Comparison of ENCODE assay signal across 8 mouse cellular contexts in the genomic region with DNA sequence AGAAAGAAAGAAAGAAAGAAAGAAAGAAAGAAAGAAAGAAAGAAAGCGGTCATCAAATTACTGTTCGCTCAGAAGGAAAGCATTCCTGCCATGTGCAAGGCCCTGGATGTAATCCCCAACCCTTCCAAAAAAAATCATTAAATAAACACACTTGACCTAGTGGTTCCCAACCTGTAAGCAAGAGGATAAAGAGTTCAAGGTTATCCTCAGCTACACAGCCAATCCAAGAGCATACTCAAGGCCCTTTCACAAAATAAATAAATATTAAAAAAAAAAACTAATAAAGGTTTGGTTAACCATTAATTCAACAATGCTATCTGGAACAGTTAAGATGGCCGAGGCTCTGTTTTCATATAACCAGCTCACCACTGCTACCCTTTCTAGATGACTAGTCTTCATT. TPM values are rescaled to one million over a fixed set of nuclear protein-coding genes. Genes with fewer than 3 reads are reported as not detected.
DNase-seq lines count a peak whose midpoint lies in the region; ATAC-seq and TF ChIP-seq lines count a peak whose summit lies in the region.

No protein-coding gene starts in this region.

- H3K4me3 ChIP-seq in gastrocnemius, adult 2 months: peak overlapping the region; percentile 94
- no peak overlapping the region for H3K4me3 ChIP-seq in spleen, adult 2 months (ENCODE audit: extremely low read depth, insufficient read depth, insufficient read length)
- peak overlapping the region; percentile 92 for H3K4me3 ChIP-seq in liver, embryonic 13.5 days (replicated peaks)

- no peaks in the 10 kb centered on the region for H3K27me3 ChIP-seq in spleen, adult 2 months (ENCODE audit: control insufficient read depth, insufficient read depth, low read length)
- H3K27me3 ChIP-seq in liver, embryonic 13.5 days: no peaks in the 10 kb centered on the region

- peak overlapping the region; percentile 72 for H3K9ac ChIP-seq in liver, embryonic 13.5 days

- 82% methylated on average over 3 of the region's 3 CpGs for WGBS in spleen, adult 2 months
- WGBS in liver, embryonic 13.5 days (ENCODE audit: insufficient replicate concordance): 74% methylated on average over 3 of the region's 3 CpGs

- no peaks in the 10 kb centered on the region for H3K9me3 ChIP-seq in liver, embryonic 13.5 days (replicated peaks)

- no peak for TF ChIP-seq CTCF in gastrocnemius, adult 2 months (IDR thresholded peaks at IDR 0.05)
- TF ChIP-seq CTCF in spleen, adult 2 months (IDR thresholded peaks at IDR 0.05; ENCODE audit: extremely low read depth, insufficient read depth, insufficient read length, insufficient replicate concordance): no peak

- no peaks in the 10 kb centered on the region for H3K36me3 ChIP-seq in spleen, adult 2 months (ENCODE audit: control insufficient read depth, insufficient read depth, low read length)
- H3K36me3 ChIP-seq in liver, embryonic 13.5 days: no peaks in the 10 kb centered on the region

- no peak for DNase-seq in gastrocnemius, adult 2 months
- DNase-seq in gastrocnemius, adult 18-20 months (ENCODE audit: low spot score): no peak
- DNase-seq in spleen, adult 2 months (ENCODE audit: low read depth in 1 of 2, low spot score in 2 of 2): no peak
- DNase-seq in spleen, adult 12 weeks (ENCODE audit: low spot score): no peak
- DNase-seq in liver, embryonic 13.5 days: no peak
- no peak for DNase-seq in urinary bladder, postnatal 14 days (ENCODE audit: low spot score)
- no peak for DNase-seq in urinary bladder, postnatal 4 days (ENCODE audit: low spot score in 2 of 2)
- DNase-seq in gastrocnemius, postnatal 14 days: no peak

- peak overlapping the region; percentile 99 for H3K4me2 ChIP-seq in liver, embryonic 13.5 days

- peak overlapping the region; percentile 98 for H3K27ac ChIP-seq in gastrocnemius, adult 2 months
- H3K27ac ChIP-seq in spleen, adult 2 months (ENCODE audit: insufficient read depth, low read length): peak overlapping the region; percentile 9
- H3K27ac ChIP-seq in liver, embryonic 13.5 days: peak overlapping the region; percentile 94

- intact Hi-C loops in gastrocnemius, adult 2 months (cut with DNase I): no loop called here
- intact Hi-C loops in gastrocnemius, postnatal 14 days (cut with DNase I; ENCODE audit: low total_unique reads): no loop called here

- H3K4me1 ChIP-seq in spleen, adult 2 months (ENCODE audit: control insufficient read depth, insufficient read depth, insufficient read length): peaks cover 9% of the 10 kb centered on the region
- H3K4me1 ChIP-seq in liver, embryonic 13.5 days (replicated peaks): peaks cover 55% of the 10 kb centered on the region

- no peak for ATAC-seq in liver, embryonic 13.5 days (ENCODE audit: low read depth)

- TF ChIP-seq POLR2A in spleen, adult 2 months (IDR thresholded peaks at IDR 0.05; ENCODE audit: low read depth, low read length): no peak

RNA-seq across cellular contexts. Expression of gene Frat1, which starts 0.8 kb away (rescaled TPM):
- total RNA-seq in gastrocnemius, adult 2 months (2021): 1 to 10 TPM; 6.3 to 6.8 TPM
- total RNA-seq in gastrocnemius, adult 18-20 months (2021): 1 to 10 TPM; 3.5 to 6.2 TPM
- polyA plus RNA-seq in spleen, adult 2 months (2012; rRNA removed): 7.6 and 12.7 TPM in 2 replicates
- polyA plus RNA-seq in liver, embryonic 13.5 days (2015; fragmentation: Nextera tagmentation; extraction: Ambion mirVana): 13.7 and 14.5 TPM in 2 replicates
- 1 to 10 TPM; 4.9 to 7.2 TPM for total RNA-seq in gastrocnemius, postnatal 14 days (2021)

RNA-seq across cellular contexts. Expression of gene Frat2, which starts 19.0 kb away (rescaled TPM):
- total RNA-seq in gastrocnemius, adult 2 months (2021): 10 to 100 TPM; 15.6 to 22.2 TPM
- total RNA-seq in gastrocnemius, adult 18-20 months (2021): 10 to 100 TPM in 1 of 2 experiments, 1 to 10 TPM in 1; 6.6 to 12.4 TPM
- 7.6 and 14.4 TPM in 2 replicates for polyA plus RNA-seq in spleen, adult 2 months (2012; rRNA removed)
- 4.6 and 6.0 TPM in 2 replicates for polyA plus RNA-seq in liver, embryonic 13.5 days (2015; fragmentation: Nextera tagmentation; extraction: Ambion mirVana)
- total RNA-seq in gastrocnemius, postnatal 14 days (2021): 10 to 100 TPM; 19.9 to 28.3 TPM

RNA-seq across cellular contexts. Expression of gene Arhgap19, which starts 27.1 kb away (rescaled TPM):
- 1 to 10 TPM; 7.7 to 9.6 TPM for total RNA-seq in gastrocnemius, adult 2 months (2021)
- 1 to 10 TPM; 8.0 to 8.1 TPM for total RNA-seq in gastrocnemius, adult 18-20 months (2021)
- polyA plus RNA-seq in spleen, adult 2 months (2012; rRNA removed): 4.8 and 8.5 TPM in 2 replicates
- 25.0 and 33.6 TPM in 2 replicates for polyA plus RNA-seq in liver, embryonic 13.5 days (2015; fragmentation: Nextera tagmentation; extraction: Ambion mirVana)
- total RNA-seq in gastrocnemius, postnatal 14 days (2021): 1 to 10 TPM; 6.8 to 9.9 TPM

Comparison
In these comparisons a context has a peak if more than half of its experiments do, and no peak if none do; other contexts are left out.
1. H3K27ac ChIP-seq: peak in every context shown above with its lines; median percentile 98 in gastrocnemius, adult 2 months; 94 in liver, embryonic 13.5 days; 9 in spleen, adult 2 months.